Mouse (Mus musculus): ENCODE measurements around the gene Cx3cl1.

- TF ChIP-seq CTCF (IDR thresholded peaks at IDR 0.05; ENCODE audit: low read depth, low read length), result no peak
- no peak for TF ChIP-seq TAL1 (conservative IDR thresholded peaks at IDR 0.05; ENCODE audit: low read depth, low read length)
These were observed 17.8 kb upstream of the Cx3cl1 start for GRCm38 (mm10) chr8:94754006-94754405.
